Mouse (Mus musculus) ES-E14 (cell line): ENCODE measurements around the gene Miox. TPM values are rescaled to one million over a fixed set of nuclear protein-coding genes. Genes with fewer than 3 reads are reported as not detected.
A peak's percentile ranks its signal among the peaks of the same experiment; 100 is the strongest.

Experiments used
- DNase-seq: peaks from one replicate; pipeline ENCODE4 v3.0.0-alpha.2; 2013; ENCODE audit warnings: low read depth, low spot score
- H3K27ac ChIP-seq: 2 replicates; pipeline ENCODE4 v1.5.1; 2012; ENCODE audit warnings: low read depth, mild to moderate bottlenecking, low read length, moderate library complexity, mixed read lengths; ENCODE audit not compliant: poor library complexity, insufficient read depth, severe bottlenecking
- H3K36me3 ChIP-seq: 2 replicates; pipeline ENCODE4 v1.6.1; 2012; ENCODE audit warnings: mild to moderate bottlenecking, low read length, moderate library complexity, mixed read lengths; ENCODE audit not compliant: control insufficient read depth, poor library complexity, insufficient read depth, severe bottlenecking
- H3K4me1 ChIP-seq, 2 experiments: fragments of 150-350 bp in 1 of 2; sonication (generic) in 1 of 2; 2 replicates each; pipeline ENCODE4 v1.6.1; 2012; ENCODE audit warnings: low read length in 2 of 2, mild to moderate bottlenecking in 1 of 2, mixed read lengths in 1 of 2; ENCODE audit not compliant: control insufficient read depth in 2 of 2, insufficient read depth in 2 of 2, poor library complexity in 1 of 2
- H3K4me3 ChIP-seq, 2 experiments: fragments of 150-350 bp in 1 of 2; sonication (generic) in 1 of 2; 2 replicates each; pipeline ENCODE4 v1.5.1; 2012; ENCODE audit warnings: low read length in 2 of 2, low read depth in 1 of 2, mild to moderate bottlenecking in 1 of 2, mixed read lengths in 1 of 2; ENCODE audit not compliant: insufficient read depth in 1 of 2, poor library complexity in 1 of 2, severe bottlenecking in 1 of 2
- H3K9ac ChIP-seq: 2 replicates; pipeline ENCODE4 v1.6.1; 2012; ENCODE audit warnings: low read depth, mild to moderate bottlenecking, low read length, mixed read lengths; ENCODE audit not compliant: poor library complexity, insufficient read depth, severe bottlenecking
- H3K9me3 ChIP-seq: fragments of 150-350 bp; sonication (generic); 2 replicates; pipeline ENCODE4 v1.6.1; 2012; ENCODE audit warnings: low read depth, mild to moderate bottlenecking, low read length; ENCODE audit not compliant: control insufficient read depth, insufficient read depth
- CHD2 ChIP-seq: IDR thresholded peaks from 2 replicates; pipeline ENCODE4 v1.6.1; 2014; ENCODE audit warnings: mild to moderate bottlenecking, low read depth, low read length, inconsistent platforms
- HCFC1 ChIP-seq: IDR thresholded peaks from 2 replicates; pipeline ENCODE4 v1.6.1; 2012; ENCODE audit warnings: low read length, inconsistent platforms, borderline replicate concordance; ENCODE audit not compliant: insufficient read depth
- MAFK ChIP-seq: IDR thresholded peaks from 2 replicates; pipeline ENCODE4 v1.6.1; 2014; ENCODE audit warnings: mild to moderate bottlenecking, low read depth, low read length, inconsistent platforms; ENCODE audit not compliant: insufficient read depth
- ZC3H11A ChIP-seq: IDR thresholded peaks from 2 replicates; pipeline ENCODE4 v1.6.1; 2012; ENCODE audit warnings: low read depth, mild to moderate bottlenecking, inconsistent platforms, low read length, borderline replicate concordance
- ZNF384 ChIP-seq: IDR thresholded peaks from 2 replicates; pipeline ENCODE4 v1.6.1; 2012; ENCODE audit warnings: low read depth, low read length, inconsistent platforms
- in situ Hi-C, 2 experiments: fragments of 600-800 bp; cut with MboI; formaldehyde crosslinking; loops; one replicate each; pipeline ENCODE4 v1.15.1; 2025; ENCODE audit warnings: low sequenced_read_pairs in 2 of 2, inconsistent platforms in 1 of 2; ENCODE audit not compliant: unreplicated experiment in 2 of 2
- total RNA-seq: library from RNA; depleted of rRNA; stranded (reverse); fragments of 300-350 nt; gene quantifications from 2 replicates; pipeline ENCODE4 v1.2.3, GENCODE M21; 2012; rRNA removed

Miox gene
- total RNA-seq, 1 experiment = 0.54 TPM

GRCm38 (mm10) chr15:89377938-89378828, 44.0 kb downstream of the Miox start:
- Histone ChIP-seq H3K4me1 (peaks cover 2 to 21% of the 10 kb centered on the region in 2 experiments; a peak in 2 of 4 replicates), H3K9me3 (no peaks in the 10 kb centered on the region), H3K36me3 (no peaks in the 10 kb centered on the region), H3K27ac (no peak overlapping the region), H3K9ac (peak overlapping the region; percentile 60), H3K4me3 (peak overlapping the region; percentile 55 to 63)
- no peak for DNase-seq
- TF ChIP-seq ZC3H11A (no peak), CHD2 (no peak)
- in situ Hi-C loops = no loop called here

GRCm38 (mm10) chr15:89378831-89379401, 44.7 kb downstream of the Miox start, which contains the start of gene Odf3b:
Gene Odf3b (minus strand): TSS chr15:89379282.
- H3K4me1 ChIP-seq = peaks cover 2 to 21% of the 10 kb centered on the region in 2 experiments; a peak in 2 of 4 replicates
- no peak for DNase-seq
- H3K4me3 ChIP-seq = peak within 1 kb of the TSS; percentile 55 to 63
- H3K27ac ChIP-seq = no peak within 1 kb of the TSS
- H3K9me3 ChIP-seq = no peaks in the 10 kb centered on the region
- H3K9ac ChIP-seq = peak within 1 kb of the TSS; percentile 60
- TF ChIP-seq HCFC1 = no peak
- no peak for TF ChIP-seq ZC3H11A
- no peak for TF ChIP-seq CHD2
- no peak for TF ChIP-seq ZNF384
- no peak for TF ChIP-seq MAFK
- no peaks in the 10 kb centered on the region for H3K36me3 ChIP-seq
- in situ Hi-C loops = no loop called here

DNA sequence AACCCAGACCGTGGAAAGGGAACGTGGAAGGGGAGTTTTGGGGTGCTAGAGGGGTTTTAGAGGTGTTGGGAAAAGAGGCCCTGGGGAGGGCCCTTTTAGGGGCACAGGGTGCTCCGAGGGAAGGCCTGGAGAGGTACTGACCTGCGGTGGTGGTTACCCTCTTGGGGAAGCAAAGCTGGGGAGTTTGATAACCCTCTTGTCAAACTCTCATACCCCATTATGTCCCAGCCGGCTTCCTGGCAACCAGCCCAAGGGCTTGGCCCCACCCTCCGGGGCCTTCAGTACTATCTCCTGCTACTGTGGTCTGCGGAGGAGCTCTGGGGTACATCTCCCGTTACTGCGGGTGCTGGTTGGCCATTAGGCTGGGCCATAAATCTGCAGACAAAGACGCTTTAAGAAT, 45.2 kb downstream of the Miox start:
- no peak for TF ChIP-seq HCFC1
- no peak for TF ChIP-seq ZC3H11A
- TF ChIP-seq ZNF384 = no peak
- no peak for TF ChIP-seq CHD2
- TF ChIP-seq MAFK = no peak
- peaks cover 2 to 21% of the 10 kb centered on the region in 2 experiments; a peak in 2 of 4 replicates for H3K4me1 ChIP-seq
- in situ Hi-C loops = no loop called here
- H3K27ac ChIP-seq = no peak overlapping the region
- no peaks in the 10 kb centered on the region for H3K9me3 ChIP-seq
- no peaks in the 10 kb centered on the region for H3K36me3 ChIP-seq
- DNase-seq = no peak
- H3K9ac ChIP-seq = peak overlapping the region; percentile 60; the same call in 1 of the 2 replicates
- peak overlapping the region; percentile 55 to 63 for H3K4me3 ChIP-seq

DNA sequence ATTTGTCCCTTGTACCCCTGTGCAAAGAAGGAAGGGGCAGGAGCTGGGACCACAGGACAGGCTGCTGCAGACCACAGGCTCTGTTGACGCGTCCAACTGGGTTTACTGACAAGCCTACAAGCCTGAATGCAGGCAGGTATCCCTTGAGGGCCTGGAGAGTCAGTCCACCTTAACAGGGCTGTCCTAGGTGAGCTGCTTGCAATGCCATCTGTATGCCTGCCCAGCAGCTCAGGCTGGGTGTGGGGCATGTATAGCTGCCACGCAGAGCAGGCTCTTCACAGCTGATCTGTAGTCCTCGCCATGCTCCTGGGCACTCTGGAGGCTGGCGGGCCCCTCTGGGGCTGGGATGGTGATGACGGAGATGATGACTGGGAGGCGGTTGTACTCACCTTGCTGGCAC, 50.4 kb downstream of the Miox start, which contains the start of gene Klhdc7b:
Gene Klhdc7b (plus strand): TSS at position 301 of the 400 bp plus-strand sequence.
- DNase-seq = no peak
- Histone ChIP-seq H3K4me3 (peak within 1 kb of the TSS; percentile 44 to 59; a peak in 3 of 4 replicates), H3K4me1 (peaks cover 1 to 6% of the 10 kb centered on the region in 2 experiments; a peak in 1 of 4 replicates), H3K9ac (peak within 1 kb of the TSS; percentile 39; the same call in 1 of the 2 replicates), H3K9me3 (no peaks in the 10 kb centered on the region), H3K27ac (no peak within 1 kb of the TSS), H3K36me3 (no peaks in the 10 kb centered on the region)
- no peak for TF ChIP-seq ZNF384
- in situ Hi-C loops = no loop called here

Other genes starting within 250 kb of the Miox start
- 7.5 and 8.7 TPM in 2 replicates for gene Selenoo, start 245.3 kb upstream of the Miox start, total RNA-seq
- 37.3 and 45.0 TPM in 2 replicates for gene Tubgcp6, start 211.3 kb upstream of the Miox start, total RNA-seq
- 7.4 and 11.4 TPM in 2 replicates for gene Hdac10, start 205.7 kb upstream of the Miox start, total RNA-seq
- 8.1 and 10.6 TPM in 2 replicates for gene Mapk12, start 193.7 kb upstream of the Miox start, total RNA-seq
- gene Mapk11, start 184.8 kb upstream of the Miox start, total RNA-seq = 6.6 and 12.7 TPM in 2 replicates
- 116 and 178 TPM in 2 replicates for gene Plxnb2, start 153.6 kb upstream of the Miox start, total RNA-seq
- gene Dennd6b, start 137.9 kb upstream of the Miox start, total RNA-seq = 14.4 and 24.7 TPM in 2 replicates
- 8.6 and 9.2 TPM in 2 replicates for gene Ppp6r2, start 122.8 kb upstream of the Miox start, total RNA-seq
- gene Sbf1, start 19.1 kb upstream of the Miox start, total RNA-seq = 134 and 169 TPM in 2 replicates
- gene Adm2, start 11.7 kb upstream of the Miox start, total RNA-seq = 4.6 and 7.8 TPM in 2 replicates
- gene Lmf2, start 21.3 kb downstream of the Miox start, total RNA-seq = 44.8 and 45.3 TPM in 2 replicates
- 205 and 274 TPM in 2 replicates for gene Ncaph2, start 21.3 kb downstream of the Miox start, total RNA-seq
- gene Sco2, start 39.4 kb downstream of the Miox start, total RNA-seq = 46.4 and 50.8 TPM in 2 replicates
- 0.94 and 1.1 TPM in 2 replicates for gene Tymp, start 42.6 kb downstream of the Miox start, total RNA-seq
- gene Odf3b, start 44.9 kb downstream of the Miox start, total RNA-seq = 0.37 TPM in 1 of 2 replicates, not detected in the other
- 0.11 and 0.13 TPM in 2 replicates for gene Klhdc7b, start 50.5 kb downstream of the Miox start, total RNA-seq
- gene Syce3, start 76.1 kb downstream of the Miox start, total RNA-seq = 4.5 and 12.4 TPM in 2 replicates
- 2.7 and 5.9 TPM in 2 replicates for gene Cpt1b, start 91.5 kb downstream of the Miox start, total RNA-seq
- gene C730034F03Rik, start 95.2 kb downstream of the Miox start, total RNA-seq = 1.5 and 2.0 TPM in 2 replicates
- 0.36 TPM in 1 of 2 replicates, not detected in the other for gene Gm44502, start 95.3 kb downstream of the Miox start, total RNA-seq
- 29.0 and 42.6 TPM in 2 replicates for gene Chkb, start 95.5 kb downstream of the Miox start, total RNA-seq
- gene Mapk8ip2, start 119.5 kb downstream of the Miox start, total RNA-seq = 4.6 and 7.8 TPM in 2 replicates
- gene Arsa, start 143.0 kb downstream of the Miox start, total RNA-seq = 11.7 and 15.2 TPM in 2 replicates
- 6.4 and 6.7 TPM in 2 replicates for gene Shank3, start 165.2 kb downstream of the Miox start, total RNA-seq
- gene Acr, start 233.9 kb downstream of the Miox start, total RNA-seq = 0.21 TPM in 1 of 2 replicates, not detected in the other